Comparison of ENCODE assay signal across 18 mouse cellular contexts in the genomic region with DNA sequence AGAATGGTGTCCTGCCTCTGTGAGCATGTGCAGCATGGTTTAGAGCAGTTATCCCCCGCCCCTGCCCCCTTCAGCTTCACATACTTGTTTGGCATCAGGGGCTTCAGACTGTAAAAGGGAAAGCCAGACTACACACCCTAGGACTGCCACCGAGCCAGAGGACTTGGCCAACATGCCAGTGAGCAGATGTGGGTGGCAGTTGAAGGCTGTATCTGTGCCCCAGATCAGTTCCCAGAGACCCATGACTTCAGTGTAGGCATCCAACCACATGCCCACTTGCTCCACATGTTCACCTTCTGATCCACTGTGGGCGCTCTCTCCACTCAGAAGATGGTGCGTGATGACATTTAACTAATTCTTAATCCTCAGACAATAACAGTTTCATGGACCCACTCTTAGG. TPM values are rescaled to one million over a fixed set of nuclear protein-coding genes. Genes with fewer than 3 reads are reported as not detected.
DNase-seq lines count a peak whose midpoint lies in the region; ATAC-seq lines count a peak whose summit lies in the region.
"Had no signal": no experiment of that assay in that cellular context is flagged by ENCODE, and none has a peak within 500 bp of the region (broad histone marks: within the 10 kb centered on the region; RNA-seq: fewer than 3 reads in every experiment).

No protein-coding gene starts in this region.

- no peaks in the 10 kb centered on the region for H3K9me3 ChIP-seq in liver, embryonic 11.5 days (ENCODE audit: control insufficient read depth, low read length)
- no peaks in the 10 kb centered on the region for H3K9me3 ChIP-seq in liver, embryonic 12.5 days (replicated peaks)
- H3K9me3 ChIP-seq in liver, embryonic 15.5 days (replicated peaks) = no peaks in the 10 kb centered on the region
- H3K9me3 ChIP-seq: embryonic facial prominence, embryonic 15.5 days; forebrain, embryonic 15.5 days; heart, embryonic 12.5 days; hindbrain, embryonic 10.5 days had no signal

- H3K27me3 ChIP-seq in liver, embryonic 11.5 days (replicated peaks; ENCODE audit: control insufficient read depth, insufficient read depth, low read length) = no peaks in the 10 kb centered on the region
- H3K27me3 ChIP-seq in liver, embryonic 12.5 days (replicated peaks) = no peaks in the 10 kb centered on the region
- no peaks in the 10 kb centered on the region for H3K27me3 ChIP-seq in liver, embryonic 15.5 days
- H3K27me3 ChIP-seq: embryonic facial prominence, embryonic 15.5 days; forebrain, embryonic 15.5 days; heart, embryonic 12.5 days had no signal

- H3K4me3 ChIP-seq in liver, embryonic 11.5 days (ENCODE audit: low read depth, low read length) = no peak overlapping the region
- no peak overlapping the region for H3K4me3 ChIP-seq in liver, embryonic 12.5 days
- H3K4me3 ChIP-seq in liver, embryonic 15.5 days (replicated peaks) = no peak overlapping the region
- H3K4me3 ChIP-seq: embryonic facial prominence, embryonic 15.5 days; forebrain, embryonic 15.5 days; heart, adult 2 months; heart, embryonic 12.5 days; hindbrain, embryonic 10.5 days had no signal

- ATAC-seq in liver, embryonic 11.5 days (replicated peaks; ENCODE audit: low FRiP score) = no peak
- peak; percentile 59 for ATAC-seq in liver, embryonic 12.5 days
- ATAC-seq in liver, embryonic 15.5 days (ENCODE audit: insufficient read depth) = 0 out of 2 replicates have a peak, but pooled peaks have one; percentile 12
- ATAC-seq: forebrain, embryonic 15.5 days had no signal

- H3K4me2 ChIP-seq in liver, embryonic 11.5 days = no peak overlapping the region
- no peak overlapping the region for H3K4me2 ChIP-seq in liver, embryonic 12.5 days
- H3K4me2 ChIP-seq in liver, embryonic 15.5 days = no peak overlapping the region
- H3K4me2 ChIP-seq: embryonic facial prominence, embryonic 15.5 days; forebrain, embryonic 15.5 days; heart, embryonic 12.5 days; hindbrain, embryonic 14.5 days had no signal

- H3K36me3 ChIP-seq in liver, embryonic 11.5 days (ENCODE audit: control insufficient read depth, insufficient read depth, low read length) = peaks cover 3% of the 10 kb centered on the region; the same call in 1 of the 2 replicates
- no peaks in the 10 kb centered on the region for H3K36me3 ChIP-seq in liver, embryonic 12.5 days
- H3K36me3 ChIP-seq in liver, embryonic 15.5 days (replicated peaks) = no peaks in the 10 kb centered on the region
- H3K36me3 ChIP-seq: embryonic facial prominence, embryonic 15.5 days; forebrain, embryonic 15.5 days; heart, embryonic 12.5 days; hindbrain, embryonic 10.5 days had no signal

- no peak for DNase-seq in liver, embryonic 11.5 days (ENCODE audit: low spot score)
- DNase-seq in liver = no peak
- DNase-seq in heart, adult 9 months (ENCODE audit: low spot score in 2 of 2) = no peak
- DNase-seq in thymus, adult 18-20 months = no peak
- DNase-seq: adrenal gland, adult 2 months; adrenal gland, postnatal 25 days; cerebellum, adult 18-20 months; cerebellum, adult 9-11 months; embryo, embryonic 11 days; gastrocnemius, postnatal 14 days; heart, adult 2 months had no signal

- H3K4me1 ChIP-seq in liver, embryonic 11.5 days (replicated peaks; ENCODE audit: control insufficient read depth, insufficient read depth, low read length) = peaks cover 5% of the 10 kb centered on the region; the same call in 1 of the 2 replicates
- peaks cover 21% of the 10 kb centered on the region; the same call in 1 of the 2 replicates for H3K4me1 ChIP-seq in liver, embryonic 12.5 days
- H3K4me1 ChIP-seq in liver, embryonic 15.5 days (replicated peaks) = peaks cover 8% of the 10 kb centered on the region; the same call in 1 of the 2 replicates
- H3K4me1 ChIP-seq: hindbrain, embryonic 10.5 days had no signal

- WGBS in liver, embryonic 11.5 days = 89% methylated on average over 4 of the region's 4 CpGs
- 81% methylated on average over 4 of the region's 4 CpGs for WGBS in liver, embryonic 12.5 days (ENCODE audit: insufficient replicate concordance)
- WGBS in liver, embryonic 15.5 days (ENCODE audit: insufficient replicate concordance) = 77% methylated on average over 4 of the region's 4 CpGs

- H3K9ac ChIP-seq in liver, embryonic 11.5 days (ENCODE audit: low read depth, low read length) = peak overlapping the region; percentile 14; the same call in 1 of the 2 replicates
- no peak overlapping the region for H3K9ac ChIP-seq in liver, embryonic 12.5 days
- H3K9ac ChIP-seq in liver, embryonic 15.5 days = no peak overlapping the region
- H3K9ac ChIP-seq: embryonic facial prominence, embryonic 15.5 days; forebrain, embryonic 15.5 days; heart, embryonic 12.5 days; hindbrain, embryonic 14.5 days had no signal

- H3K27ac ChIP-seq in liver, embryonic 11.5 days (ENCODE audit: low read depth, low read length) = no peak overlapping the region
- H3K27ac ChIP-seq in liver, embryonic 12.5 days = no peak overlapping the region
- H3K27ac ChIP-seq in liver, embryonic 15.5 days (replicated peaks) = no peak overlapping the region
- H3K27ac ChIP-seq: embryonic facial prominence, embryonic 15.5 days; forebrain, embryonic 15.5 days; heart, adult 2 months; hindbrain, embryonic 10.5 days; hindbrain, embryonic 14.5 days had no signal

RNA-seq across cellular contexts. Expression of gene Ppp6c, which starts 9.1 kb away (rescaled TPM):
- polyA plus RNA-seq in liver, embryonic 11.5 days (2014; fragmentation: Nextera tagmentation; extraction: Ambion mirVana) = 82.7 and 89.4 TPM in 2 replicates
- 61.2 and 63.4 TPM in 2 replicates for polyA plus RNA-seq in liver, embryonic 12.5 days (2016; fragmentation: Nextera tagmentation; extraction: Ambion mirVana)
- polyA plus RNA-seq in liver, embryonic 15.5 days (2015; fragmentation: Nextera tagmentation; extraction: Ambion mirVana) = 36.7 and 45.1 TPM in 2 replicates

RNA-seq across cellular contexts. Expression of gene Scai, which starts 26.6 kb away (rescaled TPM):
- polyA plus RNA-seq in liver, embryonic 11.5 days (2014; fragmentation: Nextera tagmentation; extraction: Ambion mirVana) = 4.7 and 5.1 TPM in 2 replicates
- 3.2 and 4.1 TPM in 2 replicates for polyA plus RNA-seq in liver, embryonic 12.5 days (2016; fragmentation: Nextera tagmentation; extraction: Ambion mirVana)
- polyA plus RNA-seq in liver, embryonic 15.5 days (2015; fragmentation: Nextera tagmentation; extraction: Ambion mirVana) = 0.89 and 1.3 TPM in 2 replicates
